Mouse (Mus musculus) lung, adult 18-20 months (tissue): ENCODE data around the gene Tardbp.
A peak's percentile ranks its signal among the peaks of the same experiment; 100 is the strongest.

Experiments used
- DNase-seq, 2 experiments: peaks; one replicate each; pipeline ENCODE4 v3.0.0; 2022; ENCODE audit warnings: mixed read lengths in 2 of 2

Tardbp gene

DNA sequence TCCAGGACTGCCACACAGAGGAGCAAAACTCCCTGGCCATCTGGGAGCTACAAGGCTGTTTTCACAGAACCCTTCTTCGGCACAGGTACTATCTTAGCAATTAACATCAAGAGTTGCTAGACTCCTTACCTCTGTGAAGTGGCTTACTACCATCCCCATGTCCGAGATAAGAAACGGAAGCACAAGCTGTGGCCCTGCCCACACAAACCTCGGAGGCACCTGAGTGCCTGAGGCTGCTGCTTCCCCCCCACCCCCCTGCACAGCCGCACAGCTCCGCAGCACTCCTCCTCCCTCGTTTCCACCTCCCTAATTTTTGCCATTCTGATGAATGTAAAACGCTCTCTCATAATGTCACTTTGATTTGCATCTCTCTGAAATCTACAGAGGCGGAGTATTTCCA lies 11.5 kb upstream of the Tardbp start:
- DNase-seq, result no peak

DNA sequence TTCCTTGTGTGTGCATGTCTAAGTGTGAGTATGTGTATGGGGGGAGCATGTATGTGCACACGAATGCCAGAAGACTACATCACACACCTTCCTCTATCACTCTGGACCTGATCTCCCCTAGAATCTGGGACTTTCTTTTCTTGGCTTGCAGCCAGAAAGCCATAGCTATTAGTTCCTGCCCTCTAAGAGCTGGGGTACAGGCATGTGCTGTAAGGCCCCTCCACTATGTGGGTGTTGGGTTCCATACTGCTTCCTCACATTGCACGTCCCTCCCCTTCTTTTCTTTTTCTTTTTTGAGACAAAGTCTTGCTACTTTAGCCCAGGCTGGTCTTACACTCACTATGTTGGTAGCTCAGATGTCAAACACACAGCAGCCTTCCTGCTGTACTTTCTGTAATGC lies 8.5 kb upstream of the Tardbp start:
- DNase-seq, result no peak

DNA sequence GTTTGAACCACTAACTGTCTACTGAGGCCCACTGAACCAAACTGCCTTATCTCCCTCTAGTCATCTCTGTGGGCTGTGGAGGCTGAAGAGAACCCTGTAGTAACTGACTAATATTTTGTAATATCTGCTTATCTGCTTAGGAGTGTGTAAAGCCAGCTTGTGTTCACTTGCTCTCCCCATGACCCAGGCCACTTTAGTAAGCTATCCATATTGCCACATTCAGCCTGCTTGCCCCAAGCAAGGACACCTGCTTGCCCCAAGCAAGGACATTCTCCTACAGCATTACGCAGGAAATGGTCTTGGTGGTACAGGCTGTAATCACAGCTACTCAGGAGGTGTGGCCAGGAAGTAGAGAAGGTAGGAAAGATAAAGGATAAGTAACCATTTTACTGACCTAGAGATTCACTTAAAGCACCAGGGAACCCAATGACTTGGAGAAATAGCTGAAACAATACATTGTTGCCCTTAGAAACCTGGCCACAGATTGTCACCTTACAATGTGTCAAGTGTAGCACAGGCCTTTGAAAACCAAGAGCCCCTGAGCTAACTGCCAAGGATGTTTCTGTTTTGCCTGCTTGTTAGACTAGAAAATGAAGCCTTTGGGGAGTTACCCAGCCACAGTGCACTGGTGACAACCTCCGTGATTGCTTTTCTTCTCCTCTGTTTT lies 6.7 kb upstream of the Tardbp start:
- peak in 1 of 2 experiments; percentile 29 for DNase-seq

DNA sequence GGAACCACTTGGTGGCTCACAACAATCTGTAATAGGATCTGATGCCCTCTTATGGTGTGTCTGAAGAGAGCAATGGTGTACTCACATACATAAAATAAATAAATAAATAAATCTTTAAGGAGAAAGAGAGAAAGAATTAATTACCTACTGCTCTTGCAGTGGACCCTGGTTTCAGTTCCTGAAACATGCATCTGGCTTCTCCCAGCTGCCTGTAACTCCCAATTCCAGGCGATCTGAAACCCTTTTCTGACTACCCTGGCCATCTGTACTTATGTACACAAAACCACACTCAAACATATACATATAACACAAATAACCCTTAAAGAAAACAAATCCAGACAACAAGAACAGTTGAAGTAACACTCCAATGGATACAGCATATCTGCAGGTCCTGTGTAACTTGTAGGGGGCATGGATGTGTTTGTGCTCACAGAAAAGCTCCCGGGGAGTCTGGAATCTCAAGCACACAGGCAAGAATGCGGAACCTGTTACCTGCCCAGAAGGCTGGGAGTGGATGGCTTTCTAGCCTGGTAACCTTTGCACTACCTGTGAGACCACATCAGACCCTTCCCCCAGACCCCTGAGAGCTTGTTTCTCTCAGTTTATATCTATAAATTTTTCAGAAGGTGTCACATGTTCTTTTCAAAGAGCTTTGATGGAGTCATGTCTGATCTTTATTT lies 5.3 kb upstream of the Tardbp start:
- peak; percentile 63 to 71 for DNase-seq

DNA sequence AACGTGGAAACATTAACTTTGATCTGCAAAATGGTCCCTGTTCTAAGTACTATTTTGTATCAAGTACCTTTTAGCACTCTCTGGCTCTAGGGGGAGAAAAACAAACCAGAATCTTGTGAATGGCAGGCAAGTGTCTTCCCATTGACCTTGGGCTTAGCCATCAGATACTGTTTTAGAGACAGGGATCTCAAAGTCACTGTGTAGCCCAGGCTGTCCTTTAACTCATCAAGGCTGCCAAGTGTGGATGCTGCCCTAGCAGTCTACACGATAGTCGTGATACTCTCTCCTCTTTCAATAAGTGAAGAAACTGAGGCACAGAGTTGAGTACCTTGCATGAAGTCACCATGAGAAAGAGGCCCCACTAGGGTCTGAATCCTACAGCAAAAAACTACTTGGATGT lies 427 bp upstream of the Tardbp start:
- no peak for DNase-seq

DNA sequence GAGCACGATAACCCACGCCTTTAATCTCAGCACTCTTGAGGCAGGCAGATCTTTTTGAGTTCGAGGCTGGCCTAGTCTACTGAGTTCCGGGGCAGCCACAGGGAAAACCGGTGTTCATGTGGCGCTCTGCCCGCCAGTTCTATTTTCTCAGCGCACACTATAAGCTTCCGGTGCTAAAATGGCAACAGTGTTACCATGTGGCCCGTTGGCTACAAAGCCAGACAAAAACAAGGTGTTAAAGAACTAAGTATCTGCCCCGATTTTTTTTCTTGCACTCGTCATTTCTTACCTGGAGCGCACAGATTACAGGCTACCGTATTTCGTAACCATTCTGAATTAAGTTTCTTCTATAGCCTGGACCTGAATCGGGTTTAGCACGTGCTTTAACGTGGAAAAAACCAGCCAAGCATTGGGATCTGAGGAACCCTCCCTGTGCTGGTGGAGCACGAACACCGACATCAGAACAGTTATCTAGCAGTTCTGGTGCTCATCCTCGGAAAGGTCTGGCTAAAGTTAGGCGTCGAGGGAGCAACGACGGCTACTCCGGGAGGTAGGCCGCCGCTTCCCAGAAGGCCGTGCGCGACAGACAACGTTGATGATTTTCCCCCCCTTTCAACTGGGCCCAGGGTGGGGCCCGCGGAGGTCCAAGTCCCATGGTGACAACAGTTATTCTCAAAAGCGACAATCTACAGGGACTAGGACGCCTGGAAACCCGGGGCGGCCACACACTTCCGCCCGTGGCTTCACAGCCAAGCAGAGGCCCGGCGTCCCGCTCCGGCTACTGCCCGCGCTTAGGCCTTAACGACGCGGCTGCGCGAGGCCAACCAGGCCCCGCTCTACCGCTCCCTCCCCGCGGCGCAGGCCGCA lies 830 bp downstream of the Tardbp start:
- peak in 1 of 2 experiments; percentile 41 for DNase-seq

DNA sequence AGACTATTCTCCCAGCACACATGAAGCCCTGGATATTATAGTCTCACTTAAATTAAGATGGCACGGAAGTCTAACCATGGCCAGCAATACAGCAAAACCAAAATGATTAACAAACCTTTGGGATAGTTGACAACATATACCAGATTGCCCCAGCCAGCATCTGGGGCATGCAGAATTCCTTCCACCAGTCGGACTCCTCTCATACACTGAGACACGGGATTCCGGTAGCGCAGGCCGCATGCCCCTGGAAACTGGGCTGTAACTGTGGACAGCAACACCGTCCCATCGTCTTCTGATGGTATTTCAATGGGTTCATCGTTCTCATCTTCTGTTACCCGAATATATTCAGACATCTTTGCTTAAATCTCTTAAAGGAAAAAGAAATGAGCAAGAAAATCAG lies 1.8 kb downstream of the Tardbp start:
- DNase-seq, result no peak

DNA sequence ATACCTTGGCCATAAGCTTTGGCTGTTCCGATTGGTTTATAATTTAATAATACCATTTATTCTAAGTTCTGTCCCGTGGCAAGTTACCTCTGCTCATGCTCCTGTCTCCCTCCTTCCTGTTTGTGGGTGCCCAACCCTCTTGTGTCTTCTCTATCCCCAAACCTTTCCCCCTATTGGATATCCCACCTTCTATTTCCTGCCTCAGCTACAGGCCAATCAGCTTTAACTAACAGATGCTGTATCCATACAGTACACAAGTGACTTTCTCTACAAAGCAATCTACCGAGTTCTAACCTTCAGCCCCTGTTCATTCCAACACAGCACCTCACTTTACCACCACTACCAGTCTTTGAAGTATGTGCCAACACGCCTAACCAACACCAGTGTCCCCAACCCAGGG lies 3.2 kb downstream of the Tardbp start:
- no peak for DNase-seq

DNA sequence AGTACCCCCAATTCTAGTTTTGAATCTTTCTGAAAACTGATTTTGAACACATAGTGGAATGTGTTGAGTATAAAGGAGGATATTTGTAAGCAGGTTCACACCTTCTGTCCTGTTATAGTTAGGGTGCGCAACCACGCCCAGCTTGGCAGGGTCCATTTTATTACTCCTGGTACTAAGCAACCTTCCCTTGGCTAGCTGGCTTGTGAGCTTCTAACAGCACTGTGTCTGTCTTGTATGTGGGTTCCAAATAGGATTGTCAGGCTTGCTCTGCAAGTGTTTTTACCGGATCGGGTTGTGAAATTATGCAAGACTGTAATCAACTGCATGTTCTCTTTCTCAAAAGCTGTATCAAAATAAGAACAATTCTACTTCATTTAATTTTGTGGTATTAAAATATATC lies 4.3 kb downstream of the Tardbp start:
- DNase-seq, result no peak

DNA sequence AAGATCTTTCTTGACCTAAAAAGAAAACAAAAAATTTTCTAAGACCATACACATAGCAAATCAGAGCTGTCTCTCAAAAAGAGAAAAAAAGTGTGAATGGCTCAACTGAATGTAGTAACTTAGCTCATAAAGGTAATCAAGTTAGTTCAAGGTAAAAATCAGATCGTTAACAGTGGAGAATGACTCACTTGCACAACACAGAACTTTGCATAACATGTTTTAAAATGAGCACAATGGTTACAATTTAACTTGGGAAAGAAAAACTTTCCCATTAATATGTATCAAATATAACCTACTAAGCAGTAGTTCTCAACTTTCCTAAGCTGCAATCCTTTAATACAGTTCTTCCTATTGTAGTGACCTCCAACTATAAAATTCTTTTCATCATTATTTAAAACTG lies 6.1 kb downstream of the Tardbp start:
- DNase-seq, result no peak

DNA sequence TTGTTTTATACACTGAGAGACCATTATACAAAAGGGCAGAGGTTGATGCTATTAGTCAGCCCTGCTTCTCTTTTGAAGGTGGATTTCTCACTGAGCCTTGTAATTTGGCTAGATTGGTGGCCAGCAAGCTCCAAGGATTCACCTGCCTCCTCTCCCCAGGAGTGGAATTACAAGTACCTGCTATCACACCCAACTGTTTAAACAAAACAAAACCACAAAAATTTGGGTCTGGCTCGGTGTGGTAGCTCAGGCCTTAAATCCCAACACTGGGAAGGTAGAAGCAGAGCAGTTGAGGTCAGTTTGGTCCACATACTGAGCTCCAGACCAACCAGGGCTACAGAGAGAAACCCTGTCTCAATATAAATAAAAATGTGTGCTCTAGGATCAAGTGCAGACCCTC lies 7.0 kb downstream of the Tardbp start:
- peak; percentile 33 to 60 for DNase-seq

DNA sequence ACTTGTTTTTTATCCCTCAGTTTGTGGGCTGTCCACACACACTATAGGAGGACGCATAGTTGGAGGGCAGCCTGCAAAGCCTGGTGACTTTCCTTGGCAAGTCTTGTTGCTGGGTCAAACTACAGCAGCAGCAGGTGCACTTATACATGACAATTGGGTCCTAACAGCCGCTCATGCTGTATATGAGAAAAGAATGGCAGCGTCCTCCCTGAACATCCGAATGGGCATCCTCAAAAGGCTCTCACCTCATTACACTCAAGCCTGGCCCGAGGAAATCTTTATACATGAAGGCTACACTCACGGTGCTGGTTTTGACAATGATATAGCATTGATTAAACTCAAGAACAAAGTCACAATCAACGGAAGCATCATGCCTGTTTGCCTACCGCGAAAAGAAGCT lies 13.1 kb downstream of the Tardbp start:
- DNase-seq, result no peak

DNA sequence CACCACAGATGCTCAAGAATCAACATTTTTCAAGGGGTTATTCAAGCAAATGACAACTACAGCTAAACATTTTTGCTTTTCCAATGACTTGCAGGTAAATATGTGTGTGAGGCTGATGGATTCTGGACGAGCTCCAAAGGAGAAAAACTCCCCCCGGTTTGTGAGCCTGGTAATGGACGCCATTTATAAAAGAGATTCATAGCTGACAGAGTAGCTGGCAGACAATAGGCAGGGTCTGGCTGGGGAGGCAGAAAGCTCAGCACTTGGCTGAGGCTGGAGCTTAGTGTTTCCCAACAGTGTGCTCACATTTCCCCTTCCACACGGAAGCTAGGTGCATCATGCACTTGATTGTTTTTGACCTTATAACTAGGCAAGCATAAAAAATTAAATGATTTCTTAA lies 14.3 kb downstream of the Tardbp start:
- no peak for DNase-seq

DNA sequence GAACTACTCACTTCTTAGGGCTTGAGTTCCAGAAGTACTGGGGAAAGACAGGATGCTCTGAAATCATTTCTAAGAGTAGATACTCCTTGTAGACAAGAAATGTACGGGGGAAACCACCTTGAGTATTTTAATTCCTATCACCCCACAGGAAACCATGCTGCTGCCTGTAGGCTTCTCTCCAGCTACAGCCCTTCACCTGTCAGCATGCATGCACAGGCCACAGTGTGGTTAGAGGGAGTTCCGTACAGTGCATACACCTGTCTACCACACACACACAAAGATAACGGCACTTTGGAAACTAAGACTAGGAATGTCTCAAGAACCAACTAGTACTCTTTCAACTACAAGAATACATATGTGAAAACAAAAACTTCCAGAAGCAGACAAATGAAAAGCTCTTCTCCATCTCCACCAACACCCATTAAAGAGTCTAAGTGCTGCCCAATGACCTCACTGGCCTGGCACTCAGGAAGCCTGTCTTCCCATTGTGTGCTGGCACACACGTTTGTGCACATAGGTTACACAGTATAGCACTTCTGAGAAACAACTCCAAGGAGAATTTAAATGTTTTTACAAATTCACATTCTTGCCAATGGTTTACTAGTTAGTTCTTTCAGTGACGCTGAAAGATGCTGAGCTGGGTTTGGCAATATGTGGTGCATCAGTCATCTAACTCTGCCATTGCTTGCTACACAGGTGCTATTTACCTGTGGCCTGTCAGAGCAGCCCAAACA lies 16.0 kb downstream of the Tardbp start:
- DNase-seq, result no peak

DNA sequence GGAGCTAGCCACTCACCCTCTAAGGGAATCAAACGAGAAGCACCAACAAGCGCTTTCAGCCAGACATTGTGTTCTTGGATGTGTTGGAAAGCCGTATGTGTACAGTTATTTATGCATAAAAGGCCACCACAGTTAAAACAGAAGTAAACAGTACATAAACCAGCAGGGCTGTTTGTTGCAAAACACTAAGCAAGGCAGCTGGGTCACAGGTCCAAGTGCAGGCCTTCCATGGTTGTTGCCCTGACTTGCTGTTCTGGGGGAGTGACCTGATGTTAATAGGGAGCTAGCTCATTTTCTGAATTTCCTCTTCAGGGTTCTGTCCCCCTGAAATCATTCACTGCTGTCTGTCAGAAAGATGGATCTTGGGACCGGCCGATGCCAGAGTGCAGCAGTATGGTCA lies 17.0 kb downstream of the Tardbp start:
- no peak for DNase-seq

DNA sequence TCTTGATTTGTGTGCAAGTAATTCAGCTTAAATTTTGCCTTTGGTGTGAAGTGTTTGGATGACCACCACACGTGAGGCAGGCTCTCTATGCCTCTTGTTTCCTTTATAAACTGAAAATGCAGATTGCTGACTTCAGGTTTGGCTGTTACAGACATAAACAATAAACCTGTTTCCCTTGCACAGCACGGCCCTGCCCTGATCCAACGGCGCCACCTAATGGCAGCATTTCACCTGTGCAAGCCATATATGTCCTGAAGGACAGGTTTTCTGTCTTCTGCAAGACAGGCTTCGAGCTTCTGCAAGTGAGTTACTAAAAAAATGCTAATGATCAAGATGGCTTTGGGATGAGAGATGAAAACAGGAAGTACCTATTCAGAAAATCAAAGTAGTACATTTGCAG lies 19.1 kb downstream of the Tardbp start:
- peak; percentile 69 to 77 for DNase-seq

DNA sequence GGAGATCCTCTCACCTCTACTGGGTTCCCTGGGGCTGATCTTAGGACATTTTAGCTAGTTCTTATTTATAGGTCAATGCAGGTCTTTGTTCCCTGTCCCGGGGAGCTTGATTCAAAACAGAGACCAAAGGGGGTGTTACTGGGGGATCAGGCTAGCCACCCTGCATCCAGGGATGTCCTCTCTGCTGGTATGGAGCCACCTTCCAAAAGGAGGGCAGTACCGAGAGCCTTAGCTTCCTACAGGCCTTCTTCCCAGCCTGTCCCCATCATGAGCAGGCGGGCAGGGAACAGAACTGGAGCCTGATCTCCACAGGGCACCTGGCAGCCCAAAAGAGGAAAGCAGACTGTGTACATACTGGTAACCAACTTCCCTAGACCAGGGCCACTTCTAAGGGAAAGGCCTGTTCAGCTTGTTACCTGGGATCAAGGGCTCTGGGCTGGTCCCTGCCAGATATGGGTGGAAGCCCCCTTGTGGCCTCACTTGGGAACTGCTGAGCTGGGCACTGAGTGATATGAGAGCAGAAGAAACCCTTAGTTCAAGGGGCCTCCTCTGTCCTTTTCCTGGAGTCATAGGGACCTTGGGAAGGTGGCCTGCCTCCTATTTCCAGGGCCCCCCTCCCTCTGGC lies 22.2 kb downstream of the Tardbp start:
- DNase-seq, result peak; percentile 64 to 66

DNA sequence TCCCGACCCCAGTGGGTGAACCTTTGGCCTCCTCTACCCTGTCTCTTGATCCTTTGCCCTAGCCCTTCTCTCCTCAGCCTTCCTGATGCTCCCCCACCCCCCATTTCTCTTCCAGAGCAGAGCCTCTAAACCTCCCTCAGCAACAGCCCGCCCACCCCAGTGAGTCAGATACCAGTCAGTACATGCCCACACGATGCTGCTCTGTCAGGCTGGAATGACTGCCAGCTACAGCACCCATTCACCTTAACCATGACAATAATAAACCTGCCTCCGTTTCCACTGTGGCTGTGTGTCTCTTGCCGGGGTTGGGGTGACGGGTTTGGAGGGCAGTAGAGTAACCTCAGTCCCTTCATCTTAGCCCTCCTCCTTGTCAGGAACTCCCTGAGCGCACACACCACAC lies 22.7 kb downstream of the Tardbp start:
- DNase-seq, result no peak

DNA sequence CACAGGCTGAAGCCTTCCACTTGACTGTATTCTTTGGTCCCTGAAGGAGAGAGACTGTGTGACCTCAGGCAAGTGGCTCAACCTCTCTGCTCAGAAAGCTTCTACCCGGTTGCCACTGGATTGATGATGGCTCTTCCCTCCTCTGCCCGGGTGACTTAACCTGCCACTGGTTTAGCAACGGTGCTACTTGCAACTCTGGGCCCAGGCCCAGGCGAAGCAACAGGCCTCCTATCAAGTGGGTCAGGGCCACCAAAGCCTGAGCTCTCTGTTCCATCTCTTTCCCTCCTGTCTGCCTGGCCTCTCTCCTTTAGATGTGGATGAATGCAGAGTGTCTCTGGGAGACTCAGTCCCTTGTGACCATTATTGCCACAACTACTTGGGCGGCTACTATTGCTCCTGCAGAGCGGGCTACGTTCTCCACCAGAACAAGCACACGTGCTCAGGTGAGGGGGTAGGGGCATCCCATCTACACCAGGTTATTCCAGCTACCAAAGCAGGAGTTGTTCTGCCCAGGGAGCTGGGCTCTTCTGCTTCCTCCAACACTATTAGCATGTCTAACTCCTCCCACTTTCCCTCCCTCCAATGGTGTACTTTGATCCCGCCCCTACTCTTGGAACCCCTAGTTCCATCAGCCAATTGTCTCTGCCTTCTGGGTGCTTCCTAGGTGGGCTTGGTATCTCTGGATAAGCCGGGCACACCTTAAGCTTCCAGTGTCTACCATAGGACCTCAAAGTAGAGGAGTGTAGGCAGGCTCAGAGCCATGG lies 23.3 kb downstream of the Tardbp start:
- DNase-seq, result no peak

DNA sequence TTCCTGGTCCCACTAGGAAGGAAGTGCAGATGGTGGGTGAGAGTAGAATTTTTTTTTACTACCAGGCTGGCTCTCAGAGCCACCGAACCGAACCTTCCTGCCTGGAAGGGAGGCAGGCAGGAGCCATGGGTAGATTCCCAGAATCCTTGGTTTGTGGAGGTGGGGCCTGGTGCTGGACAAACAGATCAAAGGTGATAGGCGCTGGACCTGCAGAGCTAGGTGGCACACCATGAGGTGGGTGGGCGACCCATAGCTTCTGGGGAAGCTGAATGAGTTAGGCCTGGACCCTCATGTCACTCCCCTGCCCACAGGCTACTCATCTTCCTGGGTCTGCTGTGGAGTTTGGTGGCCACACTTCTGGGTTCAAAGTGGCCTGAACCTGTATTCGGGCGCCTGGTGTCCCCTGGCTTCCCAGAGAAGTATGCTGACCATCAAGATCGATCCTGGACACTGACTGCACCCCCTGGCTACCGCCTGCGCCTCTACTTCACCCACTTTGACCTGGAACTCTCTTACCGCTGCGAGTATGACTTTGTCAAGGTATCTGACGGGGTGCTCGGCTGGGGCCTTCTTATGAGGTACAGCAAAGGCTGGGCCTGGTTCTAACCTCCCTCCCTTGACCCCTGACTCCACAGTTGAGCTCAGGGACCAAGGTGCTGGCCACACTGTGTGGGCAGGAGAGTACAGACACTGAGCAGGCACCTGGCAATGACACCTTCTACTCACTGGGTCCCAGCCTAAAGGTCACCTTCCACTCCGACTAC lies 24.3 kb downstream of the Tardbp start, which contains the start of gene Masp2:
Gene Masp2 (plus strand): TSS at position 198 of the 764 bp plus-strand sequence.
- no peak for DNase-seq

DNA sequence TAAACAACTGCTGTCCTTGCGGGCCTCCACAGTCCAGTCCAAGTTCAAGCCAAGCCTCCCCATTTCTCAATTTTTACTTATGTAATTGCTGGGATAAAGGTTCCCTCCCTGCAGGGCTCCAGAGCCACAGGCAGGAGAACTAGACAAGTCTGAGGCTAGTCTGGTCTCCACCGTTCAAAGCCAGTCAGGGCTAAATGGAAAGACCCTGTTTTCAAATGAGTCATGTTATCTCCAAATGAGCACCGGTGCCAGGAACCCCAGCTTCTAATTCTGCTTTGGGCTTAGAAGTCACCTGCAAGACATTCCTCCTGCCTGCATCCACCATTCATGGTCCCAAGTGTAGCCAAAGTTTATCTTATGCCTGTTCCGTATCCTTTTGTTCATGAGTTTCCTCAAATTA lies 24.9 kb downstream of the Tardbp start:
- DNase-seq, result no peak
